Comparison of ENCODE assay signal across 19 mouse cellular contexts in genomic region chr9:61682744-61683259, GRCm38 (mm10).
"Had no signal": no experiment of that assay in that cellular context is flagged by ENCODE, and none has a peak within 500 bp of the region (broad histone marks: within the 10 kb centered on the region; RNA-seq: fewer than 3 reads in every experiment).

No protein-coding gene starts in this region.

- H3K36me3 ChIP-seq: limb, embryonic 12.5 days; limb, embryonic 15.5 days; liver, embryonic 15.5 days; neural tube, embryonic 13.5 days; stomach, embryonic 15.5 days had no signal

- H3K4me3 ChIP-seq: limb, embryonic 12.5 days; limb, embryonic 15.5 days; liver, embryonic 15.5 days; neural tube, embryonic 13.5 days; stomach, embryonic 15.5 days had no signal

- H3K27me3 ChIP-seq: stomach, embryonic 15.5 days had no signal

- H3K4me2 ChIP-seq: limb, embryonic 12.5 days; limb, embryonic 15.5 days; liver, embryonic 11.5 days; liver, embryonic 15.5 days; midbrain, embryonic 11.5 days; neural tube, embryonic 13.5 days; stomach, embryonic 15.5 days had no signal

- H3K4me1 ChIP-seq: liver, embryonic 15.5 days; stomach, embryonic 15.5 days had no signal

- DNase-seq: kidney, adult 18-20 months; kidney, adult 9 months; kidney, postnatal 14 days; kidney, postnatal 4 days; left cerebral cortex, postnatal 4 days; lung, adult 2 months; lung, postnatal 14 days; lung, postnatal 4 days; midbrain, embryonic 14.5 days; retina, postnatal 1 day; right cerebral cortex, postnatal 25 days had no signal

- H3K9ac ChIP-seq: limb, embryonic 12.5 days; limb, embryonic 15.5 days; liver, embryonic 15.5 days; neural tube, embryonic 13.5 days; stomach, embryonic 15.5 days had no signal

- ATAC-seq: intestine, embryonic 16.5 days had no signal

- H3K27ac ChIP-seq: limb, embryonic 12.5 days; limb, embryonic 15.5 days; liver, embryonic 15.5 days; neural tube, embryonic 13.5 days; stomach, embryonic 15.5 days had no signal

- H3K9me3 ChIP-seq: limb, embryonic 12.5 days; limb, embryonic 15.5 days; liver, embryonic 15.5 days; neural tube, embryonic 13.5 days; stomach, embryonic 15.5 days had no signal
